26 mouse cellular contexts compared by ENCODE assay signal in genomic region chr16:7518711-7519110, GRCm38 (mm10).
"Had no signal": no experiment of that assay in that cellular context is flagged by ENCODE, and none has a peak within 500 bp of the region (broad histone marks: within the 10 kb centered on the region; RNA-seq: fewer than 3 reads in every experiment).

No protein-coding gene starts in this region.

- ATAC-seq: hindbrain, embryonic 16.5 days; intestine, embryonic 16.5 days had no signal

- H3K4me3 ChIP-seq: heart, adult 2 months; heart, embryonic 13.5 days; heart, embryonic 15.5 days; hindbrain, embryonic 12.5 days; kidney, embryonic 15.5 days; limb, embryonic 10.5 days; limb, embryonic 12.5 days had no signal

- H3K27ac ChIP-seq: heart, adult 2 months; heart, embryonic 13.5 days; heart, embryonic 15.5 days; hindbrain, embryonic 12.5 days; hindbrain, embryonic 14.5 days; kidney, embryonic 15.5 days; kidney, postnatal 0 days; limb, embryonic 10.5 days; limb, embryonic 12.5 days had no signal

- H3K9ac ChIP-seq: heart, embryonic 13.5 days; heart, embryonic 15.5 days; hindbrain, embryonic 12.5 days; hindbrain, embryonic 14.5 days; kidney, embryonic 15.5 days; limb, embryonic 12.5 days had no signal

- H3K36me3 ChIP-seq: heart, embryonic 13.5 days; heart, embryonic 15.5 days; hindbrain, embryonic 12.5 days; kidney, embryonic 15.5 days; limb, embryonic 10.5 days; limb, embryonic 12.5 days had no signal

- H3K4me1 ChIP-seq: heart, embryonic 13.5 days; heart, embryonic 15.5 days; hindbrain, embryonic 12.5 days; kidney, embryonic 15.5 days; limb, embryonic 10.5 days; limb, embryonic 12.5 days had no signal

- H3K4me2 ChIP-seq: heart, embryonic 11.5 days; heart, embryonic 13.5 days; heart, embryonic 15.5 days; hindbrain, embryonic 12.5 days; hindbrain, embryonic 14.5 days; kidney, embryonic 15.5 days; limb, embryonic 12.5 days; liver, embryonic 11.5 days had no signal

- DNase-seq: gastrocnemius, postnatal 14 days; gastrocnemius, postnatal 36 days; heart, adult 11 months; heart, adult 2 months; heart, postnatal 14 days; heart, postnatal 36 days; kidney, adult 11 months; kidney, adult 2 months; kidney, adult 9 months; kidney, postnatal 14 days; kidney, postnatal 36 days; layer of hippocampus, adult 9-11 months; layer of hippocampus, postnatal 36 days; liver had no signal

- H3K27me3 ChIP-seq: heart, embryonic 13.5 days; heart, embryonic 15.5 days; hindbrain, embryonic 12.5 days; kidney, embryonic 15.5 days; limb, embryonic 12.5 days had no signal
